Mouse (Mus musculus) frontal cortex, adult 2 months (tissue): ENCODE results near the gene Rbm20. TPM values are rescaled to one million over a fixed set of nuclear protein-coding genes. Genes with fewer than 3 reads are reported as not detected.

Experiments
- DNase-seq, 2 experiments: peaks; one replicate each; pipeline ENCODE4 v3.0.0; 2022; ENCODE audit warnings: low spot score in 1 of 2; ENCODE audit errors: extremely low spot score in 1 of 2
- polyA plus RNA-seq: library from polyadenylated mRNA; depleted of rRNA; stranded (reverse); fragments of >200 nt; gene quantifications from 2 replicates; pipeline ENCODE4 v1.2.3, GENCODE M21; 2012

Gene Rbm20
- polyA plus RNA-seq, 1 experiment, result 6.9 TPM

GRCm38 (mm10) chr19:53670625-53671141, 6.4 kb upstream of the Rbm20 start:
- no peak for DNase-seq

- DNase-seq, result no peak
These were observed 5.7 kb upstream of the Rbm20 start for GRCm38 (mm10) chr19:53671432-53671831.

- no peak for DNase-seq
These were observed 2.8 kb upstream of the Rbm20 start for GRCm38 (mm10) chr19:53674131-53674925.

- no peak for DNase-seq
These were observed 878 bp upstream of the Rbm20 start for GRCm38 (mm10) chr19:53676228-53676627.

- no peak for DNase-seq
These were observed 2.1 kb downstream of the Rbm20 start for GRCm38 (mm10) chr19:53679194-53679593.

- no peak for DNase-seq
These were observed 2.9 kb downstream of the Rbm20 start for GRCm38 (mm10) chr19:53679981-53680380.

GRCm38 (mm10) chr19:53682427-53682826, 5.3 kb downstream of the Rbm20 start:
- no peak for DNase-seq

GRCm38 (mm10) chr19:53687592-53687991, 10.5 kb downstream of the Rbm20 start:
- no peak for DNase-seq

- DNase-seq, result no peak
These were observed 13.7 kb downstream of the Rbm20 start for GRCm38 (mm10) chr19:53690816-53691215.

GRCm38 (mm10) chr19:53694020-53694419, 16.9 kb downstream of the Rbm20 start:
- DNase-seq, result no peak

GRCm38 (mm10) chr19:53696079-53696478, 19.0 kb downstream of the Rbm20 start:
- no peak for DNase-seq

GRCm38 (mm10) chr19:53696655-53697054, 19.5 kb downstream of the Rbm20 start:
- DNase-seq, result no peak

- no peak for DNase-seq
These were observed 20.4 kb downstream of the Rbm20 start for GRCm38 (mm10) chr19:53697376-53698126.

GRCm38 (mm10) chr19:53699671-53700070, 22.6 kb downstream of the Rbm20 start:
- DNase-seq, result no peak

GRCm38 (mm10) chr19:53701434-53701833, 24.3 kb downstream of the Rbm20 start:
- DNase-seq, result no peak

GRCm38 (mm10) chr19:53704895-53705823, 28.1 kb downstream of the Rbm20 start:
- peak; percentile 14 to 78 for DNase-seq

GRCm38 (mm10) chr19:53708401-53708800, 31.3 kb downstream of the Rbm20 start:
- DNase-seq, result peak in 1 of 2 experiments; percentile 18

- DNase-seq, result no peak
These were observed 33.8 kb downstream of the Rbm20 start for GRCm38 (mm10) chr19:53710861-53711260.

- DNase-seq, result no peak
These were observed 34.3 kb downstream of the Rbm20 start for GRCm38 (mm10) chr19:53711261-53711890.
